8 mouse cellular contexts compared by ENCODE assay signal in genomic region chr1:178320723-178321590, GRCm38 (mm10). TPM values are rescaled to one million over a fixed set of nuclear protein-coding genes. Genes with fewer than 3 reads are reported as not detected.
DNase-seq lines count a peak whose midpoint lies in the region; ATAC-seq and TF ChIP-seq lines count a peak whose summit lies in the region.

No protein-coding gene starts in this region.

- peak overlapping the region; percentile 54 for H3K4me2 ChIP-seq in forebrain, postnatal 0 days (ENCODE audit: low read depth)
- H3K4me2 ChIP-seq in liver, embryonic 16.5 days (ENCODE audit: low read depth, low read length) = peak overlapping the region; percentile 74

- peaks cover 10% of the 10 kb centered on the region; the same call in 1 of the 2 replicates for H3K79me2 ChIP-seq in MEL (ENCODE audit: control insufficient read depth, insufficient read depth, low read length, poor library complexity)

- TF ChIP-seq CTCF in gastrocnemius, adult 2 months (IDR thresholded peaks at IDR 0.05) = no peak
- TF ChIP-seq CTCF in MEL (IDR thresholded peaks at IDR 0.05 in 2 of 3, conservative IDR thresholded peaks at IDR 0.05 in 1 of 3; ENCODE audit: control insufficient read depth in 1 of 3, insufficient read depth in 1 of 3, low read depth in 2 of 3, low read length in 3 of 3, poor library complexity in 1 of 3, severe bottlenecking in 1 of 3) = no peak
- no peak for TF ChIP-seq CTCF in forebrain, postnatal 0 days (IDR thresholded peaks at IDR 0.05; ENCODE audit: low read depth)

- DNase-seq in gastrocnemius, adult 2 months = no peak
- no peak for DNase-seq in gastrocnemius, postnatal 25 days
- peak; percentile 70 for DNase-seq in MEL (ENCODE audit: low read depth, low spot score)
- no peak for DNase-seq in forebrain, postnatal 0 days
- DNase-seq in ovary, postnatal 14 days (ENCODE audit: low spot score) = no peak
- DNase-seq in cerebellum, adult 8-10 months = no peak
- DNase-seq in urinary bladder, postnatal 4 days (ENCODE audit: low spot score in 2 of 2) = no peak

- H3K4me3 ChIP-seq in gastrocnemius, adult 2 months = peak overlapping the region; percentile 94
- H3K4me3 ChIP-seq in MEL (ENCODE audit: control insufficient read depth in 1 of 2, insufficient read depth in 1 of 2, low read depth in 2 of 2, low read length in 2 of 2) = peak overlapping the region; percentile 71 to 80; a peak in 3 of 4 replicates
- peak overlapping the region; percentile 62; the same call in 1 of the 2 replicates for H3K4me3 ChIP-seq in forebrain, postnatal 0 days (ENCODE audit: low read depth, low read length)
- peak overlapping the region; percentile 80 for H3K4me3 ChIP-seq in liver, embryonic 16.5 days (ENCODE audit: low read depth, low read length)

- intact Hi-C loops in gastrocnemius, adult 2 months (cut with DNase I) = loop anchor here (1.0 kb wide), 1 partner anchor 13 kb away; no protein-coding TSS in a partner anchor

- no peak for TF ChIP-seq RAD21 in MEL (IDR thresholded peaks at IDR 0.05; ENCODE audit: low read depth, low read length)

- H3K4me1 ChIP-seq in MEL (ENCODE audit: control insufficient read depth in 1 of 2, insufficient read depth in 2 of 2, low read length in 2 of 2) = peaks cover 3 to 6% of the 10 kb centered on the region in 2 experiments; a peak in 3 of 4 replicates
- H3K4me1 ChIP-seq in forebrain, postnatal 0 days (ENCODE audit: insufficient read depth) = peaks cover 22% of the 10 kb centered on the region
- H3K4me1 ChIP-seq in liver, embryonic 16.5 days (ENCODE audit: control insufficient read depth, low read depth, low read length) = peaks cover 26% of the 10 kb centered on the region

- peaks cover 22 to 47% of the 10 kb centered on the region in 2 experiments for H3K36me3 ChIP-seq in MEL (ENCODE audit: control insufficient read depth in 1 of 2, insufficient read depth in 2 of 2, low read length in 2 of 2)
- peaks cover 33% of the 10 kb centered on the region for H3K36me3 ChIP-seq in forebrain, postnatal 0 days (ENCODE audit: insufficient read depth)
- peaks cover 43% of the 10 kb centered on the region for H3K36me3 ChIP-seq in liver, embryonic 16.5 days (ENCODE audit: control insufficient read depth, insufficient read depth)

- no peaks in the 10 kb centered on the region for H3K27me3 ChIP-seq in MEL (ENCODE audit: control insufficient read depth in 1 of 2, insufficient read depth in 2 of 2, low read length in 2 of 2)
- H3K27me3 ChIP-seq in forebrain, postnatal 0 days (ENCODE audit: insufficient read depth, low read length) = no peaks in the 10 kb centered on the region
- H3K27me3 ChIP-seq in liver, embryonic 16.5 days (ENCODE audit: control insufficient read depth, insufficient read depth, low read depth, low read length) = no peaks in the 10 kb centered on the region

- ATAC-seq in forebrain, postnatal 0 days = no peak
- ATAC-seq in liver, embryonic 16.5 days (ENCODE audit: low read depth) = no peak

- H3K9me3 ChIP-seq in MEL (replicated peaks; ENCODE audit: insufficient read depth, low read length) = no peaks in the 10 kb centered on the region
- H3K9me3 ChIP-seq in forebrain, postnatal 0 days (ENCODE audit: low read length) = no peaks in the 10 kb centered on the region
- no peaks in the 10 kb centered on the region for H3K9me3 ChIP-seq in liver, embryonic 16.5 days (replicated peaks; ENCODE audit: control insufficient read depth, low read length)

- peak overlapping the region; percentile 100 for H3K9ac ChIP-seq in MEL (ENCODE audit: control insufficient read depth, low read depth, low read length, poor library complexity, severe bottlenecking)
- H3K9ac ChIP-seq in forebrain, postnatal 0 days = peak overlapping the region; percentile 98; the same call in 1 of the 2 replicates
- H3K9ac ChIP-seq in liver, embryonic 16.5 days (ENCODE audit: low read depth, low read length) = peak overlapping the region; percentile 96

- whole genome bisulfite sequencing in forebrain, postnatal 0 days = 33% methylated on average over 5 of the region's 5 CpGs
- 35% methylated on average over 5 of the region's 5 CpGs for WGBS in liver, embryonic 16.5 days (ENCODE audit: insufficient replicate concordance)

- no peak for TF ChIP-seq EP300 in MEL (IDR thresholded peaks at IDR 0.05; ENCODE audit: low read depth in 1 of 2, low read length in 2 of 2)

- peak overlapping the region; percentile 100 for H3K27ac ChIP-seq in gastrocnemius, adult 2 months
- peak overlapping the region; percentile 100 for H3K27ac ChIP-seq in MEL (ENCODE audit: control insufficient read depth, low read depth, low read length)
- peak overlapping the region; percentile 100; the same call in 1 of the 2 replicates for H3K27ac ChIP-seq in forebrain, postnatal 0 days (ENCODE audit: low read depth, low read length)
- H3K27ac ChIP-seq in liver, embryonic 16.5 days (ENCODE audit: low read length) = peak overlapping the region; percentile 100

- peak in 1 of 2 experiments; percentile 65; a peak in 2 of 4 replicates for TF ChIP-seq POLR2A in MEL (IDR thresholded peaks at IDR 0.05; ENCODE audit: control insufficient read depth in 1 of 2, insufficient read depth in 1 of 2, low read depth in 1 of 2, low read length in 2 of 2, poor library complexity in 1 of 2)

TF ChIP-seq in MEL, 35 proteins besides CTCF, POLR2A, EP300 and RAD21 (continues in another document):
- TF ChIP-seq POLR2AphosphoS2 (IDR thresholded peaks at IDR 0.05; ENCODE audit: low read length) = peak; percentile 14
- no peak for TF ChIP-seq MXI1 (IDR thresholded peaks at IDR 0.05; ENCODE audit: low read depth, low read length)
- peak; percentile 36; the same call in 1 of the 2 replicates for TF ChIP-seq MAZ (IDR thresholded peaks at IDR 0.05; ENCODE audit: low read depth, low read length)
- peak; percentile 47 for TF ChIP-seq MYB (IDR thresholded peaks at IDR 0.05; ENCODE audit: low read depth, low read length)
- TF ChIP-seq KAT2A (conservative IDR thresholded peaks at IDR 0.05; ENCODE audit: low read depth, low read length) = no peak
- TF ChIP-seq TAL1 (IDR thresholded peaks at IDR 0.05; ENCODE audit: low read length) = no peak
- TF ChIP-seq ETS1 (IDR thresholded peaks at IDR 0.05; ENCODE audit: low read depth, low read length) = 0 out of 2 replicates have a peak, but pooled peaks have one; percentile 13
- TF ChIP-seq TBP (IDR thresholded peaks at IDR 0.05; ENCODE audit: low read depth, low read length) = no peak
- no peak for TF ChIP-seq TCF12 (IDR thresholded peaks at IDR 0.05; ENCODE audit: low read depth, low read length)
- peak; percentile 42; the same call in 1 of the 2 replicates for TF ChIP-seq BHLHE40 (IDR thresholded peaks at IDR 0.05; ENCODE audit: borderline replicate concordance, low read depth, low read length)
- no peak for TF ChIP-seq ZC3H11A (IDR thresholded peaks at IDR 0.05; ENCODE audit: low read depth, low read length)
- TF ChIP-seq MYC (IDR thresholded peaks at IDR 0.05; ENCODE audit: low read depth, low read length) = peak; percentile 45; the same call in 1 of the 2 replicates
- no peak for TF ChIP-seq MAX (IDR thresholded peaks at IDR 0.05; ENCODE audit: low read length)
- TF ChIP-seq GATA1 (IDR thresholded peaks at IDR 0.05; ENCODE audit: low read depth, low read length) = no peak
- no peak for TF ChIP-seq NELFE (IDR thresholded peaks at IDR 0.05; ENCODE audit: low read depth, low read length)
- no peak for TF ChIP-seq ZNF384 (IDR thresholded peaks at IDR 0.05; ENCODE audit: low read depth, low read length)
- TF ChIP-seq SMC3 (IDR thresholded peaks at IDR 0.05; ENCODE audit: low read depth, low read length) = peak; percentile 34
- no peak for TF ChIP-seq MAFK (IDR thresholded peaks at IDR 0.05; ENCODE audit: borderline replicate concordance, low read depth, low read length)
- TF ChIP-seq USF1 (IDR thresholded peaks at IDR 0.05; ENCODE audit: low read depth, low read length) = no peak
- 0 out of 2 replicates have a peak, but pooled peaks have one; percentile 42 for TF ChIP-seq SIN3A (IDR thresholded peaks at IDR 0.05; ENCODE audit: low read length)
- no peak for TF ChIP-seq ZKSCAN1 (IDR thresholded peaks at IDR 0.05; ENCODE audit: low read depth, low read length)
- peak; percentile 85 for TF ChIP-seq ZMIZ1 (IDR thresholded peaks at IDR 0.05; ENCODE audit: low read depth, low read length)
- TF ChIP-seq USF2 (IDR thresholded peaks at IDR 0.05; ENCODE audit: borderline replicate concordance in 1 of 2, insufficient read depth in 1 of 2, low read depth in 1 of 2, low read length in 2 of 2) = no peak
- TF ChIP-seq NRF1 (IDR thresholded peaks at IDR 0.05; ENCODE audit: insufficient read depth, low read depth, low read length, poor library complexity, severe bottlenecking) = no peak
- 0 out of 2 replicates have a peak, but pooled peaks have one; percentile 38 for TF ChIP-seq CHD1 (IDR thresholded peaks at IDR 0.05; ENCODE audit: low read depth, low read length)
- no peak for TF ChIP-seq MEF2A (IDR thresholded peaks at IDR 0.05; ENCODE audit: extremely low read depth, insufficient replicate concordance, low read depth, low read length, poor library complexity, severe bottlenecking)
- TF ChIP-seq E2F4 (IDR thresholded peaks at IDR 0.05; ENCODE audit: borderline replicate concordance, low read depth, low read length) = no peak
- TF ChIP-seq HCFC1 (IDR thresholded peaks at IDR 0.05; ENCODE audit: low read depth, low read length) = 0 out of 2 replicates have a peak, but pooled peaks have one; percentile 11

RNA-seq across cellular contexts. Expression of gene Cox20, which starts 2.0 kb away (rescaled TPM):
- 10 to 100 TPM; 33.3 to 63.8 TPM for total RNA-seq in gastrocnemius, adult 2 months (2021)
- total RNA-seq in gastrocnemius, postnatal 25 days (2021) = 10 to 100 TPM; 30.1 to 32.9 TPM
- 24.3 and 26.8 TPM in 2 replicates for total RNA-seq in MEL (2012; rRNA removed)
- 10 to 100 TPM in 1 of 2 experiments, not detected in 1; 27.3 TPM for polyA plus RNA-seq in MEL (2012; ENCODE audit: insufficient read depth in 1 of 2, insufficient read length in 2 of 2, low read depth in 1 of 2, low replicate concordance in 2 of 2, missing spikeins in 1 of 2)
- total RNA-seq in forebrain, postnatal 0 days (2014; rRNA removed) = 46.3 and 54.9 TPM in 2 replicates
- 111 and 144 TPM in 2 replicates for polyA plus RNA-seq in forebrain, postnatal 0 days (2015; fragmentation: Nextera tagmentation; extraction: Ambion mirVana)
- polyA plus RNA-seq in liver, embryonic 16.5 days (2015; fragmentation: Nextera tagmentation; extraction: Ambion mirVana) = 73.9 and 79.6 TPM in 2 replicates

RNA-seq across cellular contexts. Expression of gene Hnrnpu, which starts 16.6 kb away (rescaled TPM):
- 100 to 1,000 TPM; 135 to 140 TPM for total RNA-seq in gastrocnemius, adult 2 months (2021)
- total RNA-seq in gastrocnemius, postnatal 25 days (2021) = 100 to 1,000 TPM; 105 to 116 TPM
- total RNA-seq in MEL (2012; rRNA removed) = 373 and 409 TPM in 2 replicates
- 1,000 to 10,000 TPM in 1 of 2 experiments, 100 to 1,000 TPM in 1; 789 to 2,754 TPM for polyA plus RNA-seq in MEL (2012; ENCODE audit: insufficient read depth in 1 of 2, insufficient read length in 2 of 2, low read depth in 1 of 2, low replicate concordance in 2 of 2, missing spikeins in 1 of 2)
- total RNA-seq in forebrain, postnatal 0 days (2014; rRNA removed) = 245 and 299 TPM in 2 replicates
- polyA plus RNA-seq in forebrain, postnatal 0 days (2015; fragmentation: Nextera tagmentation; extraction: Ambion mirVana) = 187 and 229 TPM in 2 replicates
- 98.3 and 103 TPM in 2 replicates for polyA plus RNA-seq in liver, embryonic 16.5 days (2015; fragmentation: Nextera tagmentation; extraction: Ambion mirVana)
